Mouse (Mus musculus) intestine, embryonic 16.5 days (tissue): ENCODE data around the gene Gm8765. TPM values are rescaled to one million over a fixed set of nuclear protein-coding genes. Genes with fewer than 3 reads are reported as not detected.
"Not testable (repeated sequence)": the region's sequence is repeated elsewhere in the genome, so short reads cannot be mapped to it uniquely, and the experiment has no call there.

Source experiments
- ATAC-seq: fragments of 200-750 bp; cut with Nextera tagmentation; 2 replicates; pipeline ENCODE4 v1.8.0; 2017; ENCODE audit warnings: moderate TSS enrichment, moderate library complexity
- H3K27ac ChIP-seq: fragments of 300-500 bp; sonication (generic); 2 replicates; pipeline ENCODE4 v1.5.1; 2014; ENCODE audit warnings: mild to moderate bottlenecking, low read length
- H3K27me3 ChIP-seq: fragments of 300-500 bp; sonication (generic); replicated peaks from 2 replicates; pipeline ENCODE4 v1.6.1; 2014; ENCODE audit warnings: low read length, control low read depth, mixed read lengths; ENCODE audit not compliant: control insufficient read depth, insufficient read depth
- H3K36me3 ChIP-seq: fragments of 300-500 bp; sonication (generic); 2 replicates; pipeline ENCODE4 v1.6.1; 2014; ENCODE audit warnings: low read length, control low read depth; ENCODE audit not compliant: control insufficient read depth, insufficient read depth
- H3K4me1 ChIP-seq: fragments of 300-500 bp; sonication (generic); 2 replicates; pipeline ENCODE4 v1.6.1; 2014; ENCODE audit warnings: low read length, control low read depth, mixed read lengths; ENCODE audit not compliant: control insufficient read depth, insufficient read depth
- H3K4me2 ChIP-seq: fragments of 300-500 bp; sonication (generic); 2 replicates; pipeline ENCODE4 v1.6.1; 2014; ENCODE audit warnings: low read depth, low read length, control low read depth
- H3K4me3 ChIP-seq: fragments of 300-500 bp; sonication (generic); 2 replicates; pipeline ENCODE4 v1.5.1; 2014; ENCODE audit warnings: mild to moderate bottlenecking, low read length
- H3K9ac ChIP-seq: fragments of 300-500 bp; sonication (generic); 2 replicates; pipeline ENCODE4 v1.6.1; 2014; ENCODE audit warnings: low read depth, low read length
- H3K9me3 ChIP-seq: fragments of 300-500 bp; sonication (generic); 2 replicates; pipeline ENCODE4 v1.6.1; 2016; ENCODE audit warnings: low read length, control low read depth; ENCODE audit not compliant: control insufficient read depth
- WGBS: fragments of 180-500 bp; shearing (Covaris S2); extraction: QIAGEN DNeasy Blood & Tissue Kit; methylation state at CpG from one replicate; pipeline ENCODE4 v1.1.7; 2014; 5-methylcytosine and 5-hydroxymethylcytosine counted together
- microRNA-seq: library from miRNA; unstranded; fragments of <30 nt; microRNA quantifications from one replicate; pipeline ENCODE4, GENCODE M21; 2016
- polyA plus RNA-seq: library from polyadenylated mRNA; unstranded; fragments of >200 nt; fragmentation: Nextera tagmentation; extraction: Ambion mirVana; gene quantifications from 2 replicates; pipeline ENCODE4 v1.2.1, GENCODE M21; 2015

Gene Gm8765
- not detected in 2 replicates for polyA plus RNA-seq

DNA sequence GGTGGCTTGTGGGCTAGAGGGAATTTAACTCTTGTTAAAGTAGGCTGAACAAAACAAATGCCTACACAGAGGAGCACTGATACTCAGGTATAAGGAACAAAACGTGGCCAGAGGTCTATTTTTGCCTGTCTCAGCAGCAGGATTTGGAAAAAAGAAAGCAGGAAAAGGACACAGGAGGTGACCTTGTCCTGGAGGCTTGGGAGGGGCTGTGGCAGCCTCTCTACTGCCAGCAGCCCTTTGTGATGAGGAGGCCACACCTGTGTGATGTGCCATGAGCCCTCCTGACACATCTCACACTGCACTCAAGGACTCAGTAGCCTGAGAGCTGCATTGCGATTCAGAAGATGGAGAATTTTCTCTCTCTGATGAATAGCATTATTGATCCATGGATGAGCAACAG is at the start of gene Gm8765:
Gene Gm8765, plus strand, starts transcription at position 301 of the 400 bp plus-strand sequence.
- not testable (repeated sequence) for H3K27ac ChIP-seq, ATAC-seq, H3K9ac ChIP-seq, H3K4me1 ChIP-seq, H3K4me2 ChIP-seq, H3K4me3 ChIP-seq, H3K27me3 ChIP-seq, H3K36me3 ChIP-seq, H3K9me3 ChIP-seq
- WGBS: 20% methylated on average over 1 of the region's 2 CpGs

GRCm38 (mm10) chr13:50648771-50649170 is 49.3 kb upstream of the Gm8765 start:
- H3K9ac ChIP-seq, H3K27me3 ChIP-seq, H3K27ac ChIP-seq, H3K4me2 ChIP-seq, H3K9me3 ChIP-seq, ATAC-seq, H3K36me3 ChIP-seq, H3K4me3 ChIP-seq, H3K4me1 ChIP-seq: not testable (repeated sequence)
- WGBS: 78% methylated on average over 2 of the region's 2 CpGs

GRCm38 (mm10) chr13:50750282-50750681 is 52.2 kb downstream of the Gm8765 start:
- not testable (repeated sequence) for H3K27me3 ChIP-seq, H3K9me3 ChIP-seq, ATAC-seq

DNA sequence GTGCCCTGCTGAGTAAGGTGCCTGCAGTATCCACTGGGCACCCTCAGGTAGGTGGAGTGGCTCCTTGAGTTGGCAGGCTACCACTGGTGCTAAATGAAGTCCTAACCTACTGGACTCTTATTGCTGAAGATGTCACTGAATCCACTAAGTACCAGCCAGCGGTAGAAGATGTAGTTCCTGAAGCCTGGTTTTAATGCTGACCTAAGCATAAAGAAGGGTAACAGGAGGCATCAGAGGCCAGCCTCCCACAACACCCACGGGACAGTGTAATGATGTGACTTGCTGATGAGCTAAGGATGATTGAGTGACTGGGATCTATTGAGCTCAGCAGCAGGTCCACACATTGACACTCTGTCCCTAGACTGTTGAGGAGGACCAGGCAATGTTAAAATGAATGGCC is 53.6 kb downstream of the Gm8765 start:
- no peaks in the 10 kb centered on the region for H3K27me3 ChIP-seq
- WGBS: 91% methylated on average over 2 of the region's 2 CpGs
- H3K27ac ChIP-seq: no peak overlapping the region
- no peak overlapping the region for H3K9ac ChIP-seq
- H3K36me3 ChIP-seq: no peaks in the 10 kb centered on the region
- no peaks in the 10 kb centered on the region for H3K4me1 ChIP-seq
- no peak overlapping the region for H3K4me2 ChIP-seq
- no peak overlapping the region for H3K4me3 ChIP-seq
- no peak for ATAC-seq
- H3K9me3 ChIP-seq: no peaks in the 10 kb centered on the region

More at GRCm38 (mm10) chr13:50750282-50750681, 52.2 kb downstream of the Gm8765 start:
- H3K4me1 ChIP-seq, H3K36me3 ChIP-seq, H3K4me3 ChIP-seq, H3K9ac ChIP-seq, H3K27ac ChIP-seq, H3K4me2 ChIP-seq: not testable (repeated sequence)

- not testable (repeated sequence) for ATAC-seq, H3K9me3 ChIP-seq, H3K27me3 ChIP-seq, H3K4me1 ChIP-seq, H3K27ac ChIP-seq, H3K36me3 ChIP-seq, H3K4me3 ChIP-seq, H3K4me2 ChIP-seq, H3K9ac ChIP-seq
Observed at GRCm38 (mm10) chr13:50752961-50753360, 54.8 kb downstream of the Gm8765 start.

Small RNAs within 50 kb of the gene (microRNA-seq; reads per million reads assigned to microRNA genes)
- not detected for gene Gm23952

Other genes with a start within 250 kb of the Gm8765 start
- not detected in 2 replicates for gene Nutm2, start 231.0 kb upstream of the Gm8765 start, polyA plus RNA-seq
- gene Gm904, start 55.1 kb upstream of the Gm8765 start, polyA plus RNA-seq: not detected in 2 replicates